Mouse (Mus musculus) megakaryocyte, embryonic 14.5 days (primary cell): Measurements from ENCODE around the gene Mcrip1. TPM values are rescaled to one million over a fixed set of nuclear protein-coding genes. Genes with fewer than 3 reads are reported as not detected.

Source experiments
- H3K27me3 ChIP-seq: replicated peaks from 2 replicates; pipeline ENCODE3; 2012; ENCODE audit warnings: inconsistent platforms
- H3K36me3 ChIP-seq: replicated peaks from 2 replicates; pipeline ENCODE3; 2012; ENCODE audit warnings: low read length, inconsistent platforms, mixed read lengths
- H3K4me1 ChIP-seq: 2 replicates; pipeline ENCODE4 v1.6.1; 2012; ENCODE audit warnings: inconsistent platforms
- H3K4me3 ChIP-seq: replicated peaks from 2 replicates; pipeline ENCODE3; 2012; ENCODE audit warnings: moderate library complexity, mild to moderate bottlenecking, inconsistent platforms
- H3K9me3 ChIP-seq: 2 replicates; pipeline ENCODE4 v1.6.1; 2012; ENCODE audit warnings: inconsistent platforms
- FLI1 ChIP-seq: IDR thresholded peaks from 2 replicates; pipeline ENCODE4 v1.6.1; 2012; ENCODE audit warnings: low read length, inconsistent platforms, mixed read lengths
- GATA1 ChIP-seq: IDR thresholded peaks from 3 replicates; pipeline ENCODE4 v1.6.1; 2012; ENCODE audit warnings: mixed read lengths, low read length, inconsistent platforms, borderline replicate concordance
- polyA plus RNA-seq: library from polyadenylated mRNA; stranded (reverse); fragments of >175 nt; gene quantifications from 2 replicates; pipeline ENCODE4 v1.2.3, GENCODE M21; 2012; ENCODE audit warnings: low replicate concordance; ENCODE audit not compliant: insufficient read depth

The Mcrip1 gene
- polyA plus RNA-seq, 1 experiment: 227 TPM

GRCm38 (mm10) chr11:120575046-120575445 is 25.5 kb upstream of the Mcrip1 start:
- Histone ChIP-seq H3K4me3 (peak overlapping the region; percentile 38), H3K27me3 (no peaks in the 10 kb centered on the region), H3K4me1 (peaks cover 83% of the 10 kb centered on the region), H3K36me3 (peaks cover 58% of the 10 kb centered on the region), H3K9me3 (no peaks in the 10 kb centered on the region)
- no peak for TF ChIP-seq GATA1
- TF ChIP-seq FLI1: no peak

GRCm38 (mm10) chr11:120574278-120574600 is 24.7 kb upstream of the Mcrip1 start:
- H3K27me3 ChIP-seq: no peaks in the 10 kb centered on the region
- H3K4me1 ChIP-seq: peaks cover 77% of the 10 kb centered on the region
- no peaks in the 10 kb centered on the region for H3K9me3 ChIP-seq
- H3K4me3 ChIP-seq: peak overlapping the region; percentile 99
- peaks cover 53% of the 10 kb centered on the region for H3K36me3 ChIP-seq
- no peak for TF ChIP-seq GATA1
- no peak for TF ChIP-seq FLI1

- Histone ChIP-seq H3K36me3 (peaks cover 49% of the 10 kb centered on the region), H3K4me1 (peaks cover 72% of the 10 kb centered on the region), H3K4me3 (peak overlapping the region; percentile 99), H3K9me3 (no peaks in the 10 kb centered on the region), H3K27me3 (no peaks in the 10 kb centered on the region)
- TF ChIP-seq FLI1: no peak
- no peak for TF ChIP-seq GATA1
Measured at GRCm38 (mm10) chr11:120573585-120574277, 24.2 kb upstream of the Mcrip1 start.

GRCm38 (mm10) chr11:120572752-120573584 is 23.4 kb upstream of the Mcrip1 start, which contains the start of gene P4hb:
TSS of gene P4hb (minus strand) at chr11:120573253.
- TF ChIP-seq FLI1 (peak; percentile 90; the same call in 1 of the 2 replicates), GATA1 (no peak)
- Histone ChIP-seq H3K9me3 (no peaks in the 10 kb centered on the region), H3K4me1 (peaks cover 72% of the 10 kb centered on the region), H3K36me3 (peaks cover 49% of the 10 kb centered on the region), H3K4me3 (peak within 1 kb of the TSS; percentile 99), H3K27me3 (no peaks in the 10 kb centered on the region)

GRCm38 (mm10) chr11:120572417-120572751 is 22.9 kb upstream of the Mcrip1 start:
- no peak for TF ChIP-seq FLI1
- TF ChIP-seq GATA1: no peak
- no peaks in the 10 kb centered on the region for H3K9me3 ChIP-seq
- H3K27me3 ChIP-seq: no peaks in the 10 kb centered on the region
- peaks cover 49% of the 10 kb centered on the region for H3K36me3 ChIP-seq
- peak overlapping the region; percentile 99 for H3K4me3 ChIP-seq
- H3K4me1 ChIP-seq: peaks cover 72% of the 10 kb centered on the region

GRCm38 (mm10) chr11:120571754-120572416 is 22.4 kb upstream of the Mcrip1 start:
- no peaks in the 10 kb centered on the region for H3K27me3 ChIP-seq
- peak overlapping the region; percentile 99 for H3K4me3 ChIP-seq
- H3K9me3 ChIP-seq: no peaks in the 10 kb centered on the region
- H3K4me1 ChIP-seq: peaks cover 72% of the 10 kb centered on the region
- peaks cover 49% of the 10 kb centered on the region for H3K36me3 ChIP-seq
- TF ChIP-seq GATA1: no peak
- no peak for TF ChIP-seq FLI1

GRCm38 (mm10) chr11:120571122-120571521 is 21.6 kb upstream of the Mcrip1 start:
- Histone ChIP-seq H3K27me3 (no peaks in the 10 kb centered on the region), H3K36me3 (peaks cover 49% of the 10 kb centered on the region), H3K4me3 (peak overlapping the region; percentile 99), H3K4me1 (peaks cover 70% of the 10 kb centered on the region), H3K9me3 (no peaks in the 10 kb centered on the region)
- no peak for TF ChIP-seq FLI1

GRCm38 (mm10) chr11:120568324-120568723 is 18.8 kb upstream of the Mcrip1 start:
- Histone ChIP-seq H3K36me3 (peaks cover 73% of the 10 kb centered on the region), H3K4me1 (peaks cover 60% of the 10 kb centered on the region), H3K27me3 (no peaks in the 10 kb centered on the region), H3K9me3 (no peaks in the 10 kb centered on the region), H3K4me3 (no peak overlapping the region)
- TF ChIP-seq GATA1 (no peak), FLI1 (no peak)

- Histone ChIP-seq H3K36me3 (peaks cover 91% of the 10 kb centered on the region), H3K4me1 (peaks cover 41% of the 10 kb centered on the region), H3K27me3 (no peaks in the 10 kb centered on the region), H3K4me3 (no peak overlapping the region), H3K9me3 (no peaks in the 10 kb centered on the region)
- no peak for TF ChIP-seq FLI1
- no peak for TF ChIP-seq GATA1
Measured at GRCm38 (mm10) chr11:120565114-120565513, 15.6 kb upstream of the Mcrip1 start.

GRCm38 (mm10) chr11:120562949-120563348 is 13.4 kb upstream of the Mcrip1 start:
- Histone ChIP-seq H3K4me1 (peaks cover 31% of the 10 kb centered on the region), H3K36me3 (peaks cover 90% of the 10 kb centered on the region), H3K9me3 (no peaks in the 10 kb centered on the region), H3K4me3 (no peak overlapping the region), H3K27me3 (no peaks in the 10 kb centered on the region)
- TF ChIP-seq FLI1 (no peak), GATA1 (no peak)
